Mouse (Mus musculus) testis, adult 2 months (tissue): Measurements from ENCODE around the gene Itprid2.

ENCODE experiments used
- CTCF ChIP-seq: fragments of 200-500 bp; IDR thresholded peaks from 2 replicates; pipeline ENCODE4 v1.5.1; 2012; ENCODE audit warnings: low read depth, mild to moderate bottlenecking, inconsistent platforms, low read length, moderate library complexity; ENCODE audit not compliant: control insufficient read depth, insufficient read depth, insufficient replicate concordance
- POLR2A ChIP-seq: fragments of 200-500 bp; IDR thresholded peaks from 2 replicates; pipeline ENCODE4 v1.6.1; 2012; ENCODE audit warnings: low read depth, mild to moderate bottlenecking, inconsistent platforms, low read length, moderate library complexity; ENCODE audit not compliant: control insufficient read depth

DNA sequence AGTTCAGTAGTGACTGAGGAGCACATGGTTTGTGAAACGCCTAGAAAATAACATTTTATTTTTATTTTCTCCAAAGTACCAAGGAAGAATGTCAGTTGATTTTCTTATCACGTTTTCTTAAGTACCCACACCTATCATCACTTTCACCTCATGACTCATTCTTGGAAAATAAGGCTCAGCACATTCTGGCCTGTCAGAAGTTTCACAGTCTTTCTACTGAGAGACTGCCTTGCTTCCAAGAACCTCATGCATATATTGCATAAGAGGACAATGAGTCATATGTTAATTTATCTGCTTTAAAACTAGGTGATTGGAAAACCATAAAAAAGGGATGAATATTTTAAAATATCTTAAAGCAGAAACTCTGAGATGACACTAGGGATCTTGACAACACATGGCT is 63.0 kb downstream of the Itprid2 start:
- no peak for TF ChIP-seq POLR2A
- no peak for TF ChIP-seq CTCF
